Mouse (Mus musculus): ENCODE results near the gene Sgk2.

DNA sequence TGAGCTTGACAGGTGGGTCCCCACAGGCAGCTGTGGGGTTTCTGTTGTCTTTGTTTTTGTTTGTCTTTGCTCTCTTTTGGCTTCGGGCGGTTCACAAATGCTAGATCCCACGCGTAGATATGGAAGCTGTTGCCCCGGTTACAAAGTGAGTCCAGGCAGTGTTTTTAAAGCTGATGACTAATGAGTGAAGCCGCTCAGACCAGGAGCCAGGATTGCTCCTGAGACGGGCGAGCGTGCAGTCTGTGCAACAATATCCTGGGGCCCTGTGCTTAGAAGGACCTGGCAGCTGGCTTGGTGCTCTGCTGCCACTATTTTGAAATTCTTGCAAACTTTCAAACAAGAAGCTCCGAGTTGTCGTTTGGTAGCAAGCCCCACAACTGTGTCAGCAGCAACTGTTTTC lies 13.5 kb upstream of the Sgk2 start:
- TF ChIP-seq POLR2A (IDR thresholded peaks at IDR 0.05; ENCODE audit: borderline replicate concordance, control insufficient read depth, low read depth, low read length) (no peak), CTCF (IDR thresholded peaks at IDR 0.05; ENCODE audit: control insufficient read depth, insufficient read depth, low read length) (no peak)
